Mouse (Mus musculus): ENCODE data around the gene Lcmt2.
A peak's percentile ranks its signal among the peaks of the same experiment; 100 is the strongest.

The Lcmt2 gene

DNA sequence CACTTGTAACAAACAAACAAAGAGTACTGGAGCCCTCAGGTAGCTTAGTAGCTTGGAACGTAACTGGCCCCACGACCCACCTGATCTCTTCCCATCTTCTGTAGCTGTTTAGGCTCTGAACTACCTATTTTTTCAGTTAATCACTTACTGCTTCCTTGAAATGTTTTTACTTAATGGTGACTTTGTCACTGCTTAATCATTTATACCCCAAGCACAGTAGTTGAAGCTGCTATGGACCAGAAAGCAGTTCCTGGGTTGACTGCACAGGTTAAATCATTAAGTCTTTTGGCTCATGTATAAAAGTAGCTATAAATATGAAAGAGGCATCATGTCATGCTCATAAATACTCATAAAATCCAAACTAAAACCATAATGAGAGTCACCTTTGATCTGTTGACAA is 25.0 kb downstream of the Lcmt2 start:
- DNase-seq (ENCODE audit: inconsistent ontology term) = no peak

DNA sequence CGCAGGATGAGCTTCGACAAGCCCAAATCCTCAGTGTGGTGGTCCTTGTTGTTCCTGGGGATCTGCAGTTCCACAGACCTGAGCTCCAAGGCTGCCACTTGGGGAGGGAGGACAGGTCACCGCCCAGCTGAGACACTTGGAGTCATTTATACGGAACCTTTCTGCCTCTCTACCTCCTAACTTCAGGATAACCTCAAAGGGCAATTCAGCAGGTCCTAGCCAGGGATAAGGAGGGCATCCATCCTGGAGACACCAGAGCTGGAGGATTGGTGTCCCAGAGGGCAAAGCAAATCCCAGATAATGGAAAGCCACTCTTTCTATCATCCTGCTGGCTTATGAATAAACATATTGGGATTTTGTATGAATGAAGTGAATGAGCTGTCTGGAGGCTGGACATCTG is 30.8 kb downstream of the Lcmt2 start, which contains the start of gene Tgm7:
Gene Tgm7, minus strand, starts transcription at position 101 of the 400 bp plus-strand sequence.
- DNase-seq (ENCODE audit: inconsistent ontology term) = no peak

DNA sequence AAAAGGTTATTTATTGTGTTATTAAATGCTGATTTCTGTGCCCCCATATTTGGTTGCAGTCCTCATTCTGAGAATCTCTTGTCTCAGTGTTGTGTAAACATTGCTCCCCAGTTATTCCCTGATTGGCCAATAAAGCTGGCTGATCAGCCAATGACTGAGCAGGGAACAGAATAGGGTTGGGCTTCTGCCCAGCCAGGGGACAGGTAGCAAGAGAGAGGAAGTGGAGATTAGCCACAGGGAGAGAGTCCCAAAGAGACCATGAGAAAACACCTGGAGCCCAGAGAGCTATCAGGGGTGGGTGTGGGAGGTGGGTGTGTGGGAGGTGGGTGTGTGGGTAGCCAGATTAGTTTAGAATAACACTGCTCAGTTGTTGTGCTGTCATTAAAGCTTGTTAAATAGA is 34.5 kb downstream of the Lcmt2 start:
- DNase-seq (ENCODE audit: inconsistent ontology term) = no peak

DNA sequence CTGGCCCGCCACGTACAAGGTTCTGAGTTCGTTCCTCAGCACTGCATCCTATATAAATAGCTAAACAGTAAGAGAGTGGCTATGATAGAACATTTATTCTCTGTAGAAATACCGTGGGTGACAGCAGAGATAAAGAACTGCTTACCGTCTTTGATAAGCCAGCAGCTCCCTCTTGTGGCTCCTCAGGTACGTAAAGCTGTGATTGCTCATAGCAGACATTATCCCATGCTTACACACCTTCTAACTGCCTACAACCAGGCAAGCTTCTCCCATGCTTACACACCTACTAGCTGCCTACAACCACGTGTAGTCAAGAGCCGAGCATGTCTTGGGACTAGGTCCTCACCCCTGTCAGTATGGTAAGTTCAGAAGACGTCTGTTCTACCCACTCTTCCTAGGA is 38.4 kb downstream of the Lcmt2 start:
- DNase-seq (ENCODE audit: inconsistent ontology term) = peak; percentile 50

DNA sequence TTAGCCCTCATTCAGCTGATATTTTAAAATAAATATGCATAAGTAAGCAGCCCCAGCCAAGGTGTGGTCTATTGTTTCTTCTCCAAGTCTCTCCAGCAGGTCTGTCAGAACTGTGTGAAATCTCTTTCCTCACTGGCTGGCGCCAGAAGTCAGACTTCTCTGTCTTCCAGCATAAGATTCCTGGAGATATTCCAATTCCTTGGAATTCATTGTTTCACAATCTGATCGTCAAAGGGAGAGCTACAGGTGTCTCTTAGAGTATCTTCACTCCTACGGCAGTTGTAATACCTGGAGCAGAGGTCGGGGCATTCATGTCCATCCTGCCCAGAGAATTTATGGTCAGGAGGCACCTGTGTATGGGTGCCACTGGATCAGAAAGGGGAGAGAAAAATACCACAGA is 50.7 kb downstream of the Lcmt2 start:
- no peak for DNase-seq (ENCODE audit: inconsistent ontology term)

DNA sequence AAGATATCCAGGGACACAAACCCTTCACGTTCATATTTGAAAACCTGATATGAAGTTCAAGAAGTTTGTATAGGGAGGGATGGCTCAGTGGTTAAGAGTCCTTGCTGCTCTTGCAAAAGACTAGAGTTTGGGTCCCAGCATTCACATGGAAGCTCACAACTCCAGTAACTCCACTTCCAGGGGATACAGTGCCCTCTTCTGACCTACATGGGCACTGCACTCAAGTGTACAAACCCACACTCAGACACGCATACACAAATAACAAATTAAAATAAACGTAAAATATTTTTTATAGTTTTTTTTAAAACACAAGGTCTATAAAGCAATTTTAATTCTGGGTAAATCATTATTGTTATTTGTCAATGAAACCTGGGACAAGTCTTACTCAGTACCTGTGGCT is 51.9 kb downstream of the Lcmt2 start:
- DNase-seq (ENCODE audit: inconsistent ontology term) = no peak

- no peak for DNase-seq (ENCODE audit: inconsistent ontology term)
These were observed 54.8 kb downstream of the Lcmt2 start, which contains the start of gene Tgm5 for GRCm38 (mm10) chr2:121085480-121086185. Gene Tgm5, minus strand, starts transcription at chr2:121085841.

- no peak for DNase-seq (ENCODE audit: inconsistent ontology term)
These were observed 57.8 kb downstream of the Lcmt2 start for GRCm38 (mm10) chr2:121082626-121083025.

All from Muller cell, postnatal 12 days (primary cell).